Mouse (Mus musculus): ENCODE data around the gene Dmd. TPM values are rescaled to one million over a fixed set of nuclear protein-coding genes. Genes with fewer than 3 reads are reported as not detected.
"Not testable (repeated sequence)": the region's sequence is repeated elsewhere in the genome, so short reads cannot be mapped to it uniquely, and the experiment has no call there.

Dmd gene
- polyA plus RNA-seq, 1 experiment from 2014 or later: 30.9 TPM

DNA sequence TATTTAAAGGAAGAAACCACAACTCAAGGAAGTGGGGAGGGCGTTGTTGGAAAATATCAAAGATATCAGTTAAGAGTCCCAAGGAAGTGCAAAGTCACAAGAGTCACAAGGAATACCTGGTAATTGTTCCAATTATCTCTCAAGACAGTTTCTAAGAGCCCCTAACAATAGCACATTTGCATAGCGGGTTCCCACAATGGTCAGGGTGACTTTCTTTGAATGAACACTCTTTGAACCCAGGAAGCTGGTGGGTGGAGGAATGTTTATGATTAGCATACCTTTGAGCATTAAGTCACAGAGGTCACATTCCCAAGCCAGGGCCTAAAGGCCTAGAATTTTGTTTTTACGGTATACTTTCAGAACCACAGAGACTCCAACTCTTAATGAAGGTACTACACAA is 1113.8 kb downstream of the Dmd start:
- WGBS: 96% methylated on average over 3 of the region's 3 CpGs

DNA sequence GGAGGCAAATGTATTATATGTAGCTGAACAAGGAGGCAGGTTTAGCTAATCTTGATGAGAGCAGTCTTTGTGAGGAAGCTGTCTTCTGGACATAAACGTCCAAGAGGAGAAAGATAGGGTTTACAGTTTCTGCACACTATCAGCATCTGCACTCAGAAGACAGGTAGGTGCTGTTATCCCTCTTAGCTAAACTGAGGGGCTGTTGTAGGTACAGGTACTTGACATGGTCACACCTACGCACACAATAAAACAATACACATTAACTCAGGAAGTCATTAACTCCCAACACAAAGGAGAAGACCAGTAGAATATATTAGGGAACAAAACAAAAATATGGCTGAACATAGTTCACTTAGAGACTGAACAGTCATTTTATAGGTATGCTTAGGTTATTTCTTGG is 1217.2 kb downstream of the Dmd start:
- ATAC-seq (replicated peaks; ENCODE audit: low FRiP score, low TSS enrichment, low read depth): peak; percentile 71
- Histone ChIP-seq H3K36me3 (ENCODE audit: control insufficient read depth, insufficient read depth, low read length) (no peaks in the 10 kb centered on the region), H3K4me1 (replicated peaks; ENCODE audit: control insufficient read depth, insufficient read depth, low read length) (no peaks in the 10 kb centered on the region), H3K4me3 (ENCODE audit: low read depth, low read length) (no peak overlapping the region), H3K9me3 (ENCODE audit: control insufficient read depth, low read length) (no peaks in the 10 kb centered on the region), H3K4me2 (ENCODE audit: low read length) (no peak overlapping the region), H3K27me3 (replicated peaks; ENCODE audit: control insufficient read depth, insufficient read depth, low read length) (no peaks in the 10 kb centered on the region), H3K9ac (ENCODE audit: low read length) (no peak overlapping the region), H3K27ac (ENCODE audit: low read depth) (no peak overlapping the region)
- DNase-seq (ENCODE audit: low spot score): no peak
- WGBS: 53% methylated on average over 2 of the region's 2 CpGs

More for the DNA sequence above, 1113.8 kb downstream of the Dmd start:
- not testable (repeated sequence) for H3K4me1 ChIP-seq (replicated peaks; ENCODE audit: control insufficient read depth, insufficient read depth, low read length); H3K4me2 ChIP-seq (ENCODE audit: low read length); ATAC-seq (replicated peaks; ENCODE audit: low FRiP score, low TSS enrichment, low read depth); H3K9ac ChIP-seq (ENCODE audit: low read length); H3K27ac ChIP-seq (ENCODE audit: low read depth); H3K36me3 ChIP-seq (ENCODE audit: control insufficient read depth, insufficient read depth, low read length); H3K27me3 ChIP-seq (replicated peaks; ENCODE audit: control insufficient read depth, insufficient read depth, low read length); H3K9me3 ChIP-seq (ENCODE audit: control insufficient read depth, low read length); DNase-seq (ENCODE audit: low spot score); H3K4me3 ChIP-seq (ENCODE audit: low read depth, low read length)

DNA sequence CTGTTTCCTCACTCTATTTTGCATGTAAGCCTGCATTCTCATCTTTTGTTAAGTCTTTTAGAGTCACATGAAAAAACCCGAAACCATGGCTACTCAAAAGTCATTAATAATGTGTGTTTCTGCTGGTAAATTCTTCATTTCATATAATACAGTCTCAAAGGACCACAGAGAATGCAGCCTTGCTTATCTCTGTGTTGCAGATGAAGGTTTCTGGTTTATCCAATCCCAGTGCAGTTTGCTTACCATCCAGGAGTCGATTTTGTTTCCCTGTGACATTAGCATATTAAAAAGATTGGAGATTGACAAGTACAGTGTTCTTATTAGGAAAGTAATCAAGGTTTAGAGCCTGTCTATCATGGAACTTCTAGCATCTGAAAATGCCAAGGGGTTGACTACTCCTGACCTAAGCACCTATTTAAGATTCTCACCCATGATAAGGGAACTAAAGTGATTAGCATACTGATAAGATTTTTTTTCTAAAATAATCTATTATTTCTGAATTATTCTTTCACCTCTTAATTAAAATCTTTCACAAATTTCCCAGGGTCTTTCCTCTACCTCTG is 1292.7 kb downstream of the Dmd start:
- Histone ChIP-seq H3K4me2 (ENCODE audit: low read length) (no peak overlapping the region), H3K36me3 (ENCODE audit: control insufficient read depth, insufficient read depth, low read length) (no peaks in the 10 kb centered on the region), H3K27ac (ENCODE audit: low read depth) (no peak overlapping the region), H3K27me3 (replicated peaks; ENCODE audit: control insufficient read depth, insufficient read depth, low read length) (no peaks in the 10 kb centered on the region), H3K4me1 (replicated peaks; ENCODE audit: control insufficient read depth, insufficient read depth, low read length) (no peaks in the 10 kb centered on the region), H3K9ac (ENCODE audit: low read length) (no peak overlapping the region), H3K9me3 (ENCODE audit: control insufficient read depth, low read length) (no peaks in the 10 kb centered on the region), H3K4me3 (ENCODE audit: low read depth, low read length) (no peak overlapping the region)
- WGBS: 63% methylated on average over 2 of the region's 2 CpGs
- DNase-seq (ENCODE audit: low spot score): no peak
- no peak for ATAC-seq (replicated peaks; ENCODE audit: low FRiP score, low TSS enrichment, low read depth)

DNA sequence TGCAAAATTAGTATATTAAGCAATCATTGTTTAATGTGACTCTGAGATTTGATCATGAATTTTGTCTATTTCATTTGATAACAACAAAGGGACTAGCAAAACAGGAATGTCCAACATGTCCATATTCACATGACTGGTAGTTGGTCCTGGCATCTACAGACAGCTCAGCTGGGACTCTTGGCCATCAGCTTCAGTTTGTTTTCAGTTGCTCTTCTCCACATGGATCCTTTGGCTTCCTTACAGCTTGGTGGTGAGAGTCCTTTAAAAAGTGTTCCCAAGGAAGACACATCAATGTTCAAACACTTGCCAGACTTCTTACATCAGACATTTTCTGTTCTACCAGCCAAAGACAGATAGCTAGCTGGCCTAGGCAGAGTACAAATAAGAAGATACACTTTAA is 1381.9 kb downstream of the Dmd start:
- Histone ChIP-seq H3K9ac (ENCODE audit: low read length) (no peak overlapping the region), H3K27me3 (replicated peaks; ENCODE audit: control insufficient read depth, insufficient read depth, low read length) (no peaks in the 10 kb centered on the region), H3K4me3 (ENCODE audit: low read depth, low read length) (no peak overlapping the region), H3K36me3 (ENCODE audit: control insufficient read depth, insufficient read depth, low read length) (no peaks in the 10 kb centered on the region), H3K4me2 (ENCODE audit: low read length) (no peak overlapping the region), H3K9me3 (ENCODE audit: control insufficient read depth, low read length) (no peaks in the 10 kb centered on the region), H3K4me1 (replicated peaks; ENCODE audit: control insufficient read depth, insufficient read depth, low read length) (no peaks in the 10 kb centered on the region), H3K27ac (ENCODE audit: low read depth) (no peak overlapping the region)
- DNase-seq (ENCODE audit: low spot score): no peak
- ATAC-seq (replicated peaks; ENCODE audit: low FRiP score, low TSS enrichment, low read depth): no peak

DNA sequence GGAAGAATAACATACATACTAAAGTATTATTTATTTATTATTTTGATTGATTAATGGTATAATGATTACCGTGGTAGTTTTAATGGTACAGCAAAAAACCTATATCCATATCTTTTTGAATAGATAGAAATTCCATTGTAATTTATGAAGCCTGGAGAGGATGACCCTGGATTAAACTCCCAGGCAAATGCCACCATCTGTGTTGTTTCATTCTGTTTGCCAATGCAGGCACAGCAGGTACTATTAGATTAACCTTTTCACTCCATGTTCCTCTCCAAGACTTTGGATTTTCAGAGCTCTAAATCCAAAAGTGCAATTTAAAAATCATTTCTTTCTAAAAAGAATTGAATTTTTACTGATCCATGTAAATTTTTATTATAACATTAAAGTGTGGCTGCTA is 1383.5 kb downstream of the Dmd start:
- 86% methylated on average over 1 of the region's 1 CpGs for WGBS
- Histone ChIP-seq H3K4me1 (replicated peaks; ENCODE audit: control insufficient read depth, insufficient read depth, low read length) (no peaks in the 10 kb centered on the region), H3K36me3 (ENCODE audit: control insufficient read depth, insufficient read depth, low read length) (no peaks in the 10 kb centered on the region), H3K9me3 (ENCODE audit: control insufficient read depth, low read length) (no peaks in the 10 kb centered on the region), H3K4me3 (ENCODE audit: low read depth, low read length) (no peak overlapping the region), H3K27ac (ENCODE audit: low read depth) (no peak overlapping the region), H3K9ac (ENCODE audit: low read length) (no peak overlapping the region), H3K4me2 (ENCODE audit: low read length) (no peak overlapping the region), H3K27me3 (replicated peaks; ENCODE audit: control insufficient read depth, insufficient read depth, low read length) (no peaks in the 10 kb centered on the region)
- ATAC-seq (replicated peaks; ENCODE audit: low FRiP score, low TSS enrichment, low read depth): no peak
- DNase-seq (ENCODE audit: low spot score): no peak

DNA sequence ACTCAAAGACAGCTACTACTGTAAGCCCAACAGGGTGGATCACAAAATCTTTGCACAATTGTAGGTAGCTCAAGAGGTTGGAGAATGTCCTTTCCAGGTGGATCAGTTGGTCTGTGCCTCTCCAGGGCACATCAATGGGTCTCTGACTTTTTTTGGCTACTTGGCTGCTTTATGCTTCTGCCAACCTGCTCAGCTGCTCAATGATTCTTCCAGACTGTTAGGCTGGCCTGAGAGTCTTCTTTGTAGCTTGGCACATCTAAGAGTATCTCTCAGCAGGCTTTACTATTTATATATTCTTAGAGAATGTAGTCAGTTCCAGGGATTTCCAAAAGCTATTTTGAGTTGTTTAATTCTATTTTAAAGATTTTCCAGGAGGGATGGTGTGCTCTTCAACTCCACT is 1416.3 kb downstream of the Dmd start:
- Histone ChIP-seq H3K36me3 (ENCODE audit: control insufficient read depth, insufficient read depth, low read length) (no peaks in the 10 kb centered on the region), H3K27ac (ENCODE audit: low read depth) (no peak overlapping the region), H3K9ac (ENCODE audit: low read length) (no peak overlapping the region), H3K27me3 (replicated peaks; ENCODE audit: control insufficient read depth, insufficient read depth, low read length) (no peaks in the 10 kb centered on the region), H3K4me2 (ENCODE audit: low read length) (no peak overlapping the region), H3K9me3 (ENCODE audit: control insufficient read depth, low read length) (no peaks in the 10 kb centered on the region), H3K4me3 (ENCODE audit: low read depth, low read length) (no peak overlapping the region), H3K4me1 (replicated peaks; ENCODE audit: control insufficient read depth, insufficient read depth, low read length) (no peaks in the 10 kb centered on the region)
- DNase-seq (ENCODE audit: low spot score): no peak
- no peak for ATAC-seq (replicated peaks; ENCODE audit: low FRiP score, low TSS enrichment, low read depth)

DNA sequence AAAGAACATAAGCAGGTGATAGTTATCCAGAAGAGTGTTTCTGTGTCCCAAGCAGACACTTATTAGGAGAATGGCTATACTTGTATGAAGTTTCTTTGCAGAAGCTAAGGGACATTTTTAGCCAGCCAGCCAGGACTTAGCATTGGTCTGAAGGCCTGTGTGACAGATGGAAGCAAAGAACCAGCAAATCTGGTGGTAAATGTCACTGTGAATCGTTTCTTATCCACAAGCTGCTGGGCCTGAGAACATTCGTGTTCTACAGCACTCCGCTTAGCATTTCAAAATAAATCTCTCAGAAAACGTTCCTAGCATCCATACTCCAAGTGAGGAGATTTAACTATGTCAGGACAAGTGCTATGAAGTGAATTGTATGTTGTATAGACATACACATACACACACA is 1486.9 kb downstream of the Dmd start:
- Histone ChIP-seq H3K4me1 (replicated peaks; ENCODE audit: control insufficient read depth, insufficient read depth, low read length) (no peaks in the 10 kb centered on the region), H3K27ac (ENCODE audit: low read depth) (no peak overlapping the region), H3K27me3 (replicated peaks; ENCODE audit: control insufficient read depth, insufficient read depth, low read length) (no peaks in the 10 kb centered on the region), H3K9ac (ENCODE audit: low read length) (no peak overlapping the region), H3K9me3 (ENCODE audit: control insufficient read depth, low read length) (no peaks in the 10 kb centered on the region), H3K4me3 (ENCODE audit: low read depth, low read length) (no peak overlapping the region), H3K4me2 (ENCODE audit: low read length) (no peak overlapping the region), H3K36me3 (ENCODE audit: control insufficient read depth, insufficient read depth, low read length) (no peaks in the 10 kb centered on the region)
- ATAC-seq (replicated peaks; ENCODE audit: low FRiP score, low TSS enrichment, low read depth): no peak
- DNase-seq (ENCODE audit: low spot score): no peak
- 59% methylated on average over 4 of the region's 4 CpGs for WGBS

DNA sequence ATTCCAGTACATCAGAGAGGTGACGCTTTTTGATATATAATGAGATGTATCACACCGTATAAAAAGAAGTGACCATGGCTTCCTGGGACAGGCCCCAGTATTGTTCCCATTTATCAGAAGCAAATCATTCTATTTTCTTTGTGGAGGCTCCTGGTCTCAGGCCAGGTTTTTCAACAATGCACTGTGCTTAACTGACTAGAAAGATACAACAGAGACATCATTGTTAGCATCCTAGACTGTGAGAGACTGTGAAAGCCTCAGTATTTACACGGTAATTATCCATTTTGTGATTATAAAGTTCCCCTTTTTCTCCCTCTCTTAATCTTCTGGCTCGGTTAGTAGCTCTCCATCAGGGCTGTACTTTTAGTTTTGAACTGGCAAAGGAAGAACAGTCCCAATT is 1487.9 kb downstream of the Dmd start:
- H3K27me3 ChIP-seq (replicated peaks; ENCODE audit: control insufficient read depth, insufficient read depth, low read length): no peaks in the 10 kb centered on the region
- no peak overlapping the region for H3K4me2 ChIP-seq (ENCODE audit: low read length)
- H3K27ac ChIP-seq (ENCODE audit: low read depth): no peak overlapping the region
- H3K4me1 ChIP-seq (replicated peaks; ENCODE audit: control insufficient read depth, insufficient read depth, low read length): no peaks in the 10 kb centered on the region
- 80% methylated on average over 4 of the region's 4 CpGs for WGBS
- ATAC-seq (replicated peaks; ENCODE audit: low FRiP score, low TSS enrichment, low read depth): no peak
- H3K9me3 ChIP-seq (ENCODE audit: control insufficient read depth, low read length): no peaks in the 10 kb centered on the region
- H3K4me3 ChIP-seq (ENCODE audit: low read depth, low read length): no peak overlapping the region
- DNase-seq (ENCODE audit: low spot score): no peak
- no peaks in the 10 kb centered on the region for H3K36me3 ChIP-seq (ENCODE audit: control insufficient read depth, insufficient read depth, low read length)
- no peak overlapping the region for H3K9ac ChIP-seq (ENCODE audit: low read length)

DNA sequence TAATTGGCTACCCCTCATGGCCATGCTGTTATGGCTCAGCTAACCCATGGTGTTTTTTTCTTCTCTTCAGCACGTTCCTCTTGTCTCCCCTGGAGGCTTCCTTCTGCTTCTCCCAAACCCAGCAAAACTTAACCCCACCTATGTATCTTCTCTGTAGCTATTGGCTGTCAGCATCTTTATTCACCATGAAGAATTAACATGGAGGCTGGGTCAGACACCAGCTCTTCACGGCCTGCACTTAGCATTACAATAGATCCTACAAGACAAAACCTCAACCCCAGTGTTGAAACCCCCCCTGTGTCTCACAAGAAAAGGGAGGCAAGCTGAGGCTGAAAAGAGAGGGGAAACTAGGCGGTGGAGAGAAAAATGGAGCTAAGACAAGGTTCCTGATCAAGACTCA is 1494.3 kb downstream of the Dmd start:
- Histone ChIP-seq H3K27me3 (replicated peaks; ENCODE audit: control insufficient read depth, insufficient read depth, low read length) (no peaks in the 10 kb centered on the region), H3K4me3 (ENCODE audit: low read depth, low read length) (no peak overlapping the region), H3K27ac (ENCODE audit: low read depth) (no peak overlapping the region), H3K36me3 (ENCODE audit: control insufficient read depth, insufficient read depth, low read length) (no peaks in the 10 kb centered on the region), H3K9me3 (ENCODE audit: control insufficient read depth, low read length) (no peaks in the 10 kb centered on the region), H3K4me2 (ENCODE audit: low read length) (no peak overlapping the region), H3K9ac (ENCODE audit: low read length) (no peak overlapping the region), H3K4me1 (replicated peaks; ENCODE audit: control insufficient read depth, insufficient read depth, low read length) (no peaks in the 10 kb centered on the region)
- DNase-seq (ENCODE audit: low spot score) (no peak), ATAC-seq (replicated peaks; ENCODE audit: low FRiP score, low TSS enrichment, low read depth) (no peak)
- WGBS: 64% methylated on average over 3 of the region's 3 CpGs

All from intestine, embryonic 14.5 days (tissue).